Mouse (Mus musculus) retina, embryonic 14.5 days (tissue): Measurements from ENCODE around the gene Rpp25.
A peak's percentile ranks its signal among the peaks of the same experiment; 100 is the strongest.

ENCODE experiments used
- DNase-seq: peaks from one replicate; pipeline ENCODE4 v3.0.0-alpha.2; 2015; ENCODE audit warnings: low spot score

Rpp25 gene

GRCm38 (mm10) chr9:57521056-57521911 is 17.5 kb downstream of the Rpp25 start, which contains the start of gene Cox5a:
Gene Cox5a (plus strand): TSS chr9:57521274.
- DNase-seq: peak; percentile 92

- no peak for DNase-seq
These were observed 18.5 kb downstream of the Rpp25 start for GRCm38 (mm10) chr9:57522114-57522860.

GRCm38 (mm10) chr9:57522861-57523246 is 19.0 kb downstream of the Rpp25 start:
- no peak for DNase-seq

DNA sequence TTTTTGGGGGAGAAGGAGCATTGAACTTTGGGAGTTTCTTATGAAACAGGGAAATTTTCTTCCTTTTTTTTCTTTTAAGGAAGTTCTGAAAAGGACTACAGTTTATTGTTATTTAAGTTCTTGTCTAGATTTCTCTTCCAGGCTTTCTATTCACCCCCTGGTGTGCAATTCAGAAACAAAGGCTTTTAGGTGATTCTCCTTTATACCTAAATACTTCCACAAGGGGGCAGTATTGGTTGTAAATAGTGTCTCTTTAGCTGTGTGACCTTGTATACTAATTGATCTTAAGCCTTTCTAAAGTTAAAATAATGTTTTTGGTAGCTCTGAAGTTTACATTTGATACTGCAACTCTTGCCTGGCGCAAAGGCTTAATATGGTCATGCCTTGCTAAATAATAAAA is 19.9 kb downstream of the Rpp25 start:
- DNase-seq: peak; percentile 69

DNA sequence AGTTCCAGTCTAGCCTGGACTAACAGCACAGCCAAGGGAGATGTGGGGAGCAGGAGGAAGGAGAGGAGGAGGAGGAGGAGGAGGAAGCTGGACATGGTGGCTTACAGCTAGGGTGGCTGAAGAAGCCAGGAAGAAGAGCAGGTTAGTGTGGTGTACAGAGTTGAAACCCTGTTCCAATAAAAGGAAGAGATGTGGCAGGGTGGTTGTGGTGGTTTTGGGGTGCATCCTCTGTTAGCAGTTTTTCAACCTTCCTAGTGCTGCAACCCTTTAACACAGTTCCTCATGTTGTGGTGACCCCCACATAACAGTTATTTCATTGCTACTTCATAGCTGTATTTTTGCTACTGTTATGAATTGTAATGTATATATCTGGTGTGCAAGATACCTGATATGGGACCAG is 20.6 kb downstream of the Rpp25 start:
- no peak for DNase-seq

GRCm38 (mm10) chr9:57525516-57525915 is 21.7 kb downstream of the Rpp25 start:
- DNase-seq: no peak

DNA sequence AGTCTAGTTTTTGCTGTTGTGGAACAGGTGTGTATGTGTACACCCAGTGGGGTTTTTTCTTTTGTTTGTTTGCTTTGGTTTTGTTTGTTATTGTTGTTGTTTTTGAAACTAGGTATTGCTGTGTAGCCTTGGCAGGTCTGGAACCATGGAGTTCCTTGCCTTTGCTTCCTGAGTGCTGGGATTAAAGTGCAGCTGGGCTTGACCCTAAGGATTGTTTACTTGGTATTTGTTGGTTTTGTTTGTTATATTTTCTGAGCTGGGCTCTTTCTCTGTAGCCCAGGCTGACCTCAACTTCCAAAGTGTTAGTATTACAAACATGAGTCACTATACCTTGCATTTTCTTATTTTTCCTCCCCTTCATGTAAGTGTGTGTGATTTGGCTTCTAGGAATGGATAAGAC is 22.6 kb downstream of the Rpp25 start:
- DNase-seq: no peak

- DNase-seq: no peak
These were observed 28.1 kb downstream of the Rpp25 start for GRCm38 (mm10) chr9:57531946-57532345.

GRCm38 (mm10) chr9:57536362-57536761 is 32.5 kb downstream of the Rpp25 start:
- DNase-seq: no peak

GRCm38 (mm10) chr9:57537044-57537727 is 33.4 kb downstream of the Rpp25 start, which contains the start of gene Fam219b:
Gene Fam219b (plus strand): TSS chr9:57537528.
- DNase-seq: peak; percentile 90

DNA sequence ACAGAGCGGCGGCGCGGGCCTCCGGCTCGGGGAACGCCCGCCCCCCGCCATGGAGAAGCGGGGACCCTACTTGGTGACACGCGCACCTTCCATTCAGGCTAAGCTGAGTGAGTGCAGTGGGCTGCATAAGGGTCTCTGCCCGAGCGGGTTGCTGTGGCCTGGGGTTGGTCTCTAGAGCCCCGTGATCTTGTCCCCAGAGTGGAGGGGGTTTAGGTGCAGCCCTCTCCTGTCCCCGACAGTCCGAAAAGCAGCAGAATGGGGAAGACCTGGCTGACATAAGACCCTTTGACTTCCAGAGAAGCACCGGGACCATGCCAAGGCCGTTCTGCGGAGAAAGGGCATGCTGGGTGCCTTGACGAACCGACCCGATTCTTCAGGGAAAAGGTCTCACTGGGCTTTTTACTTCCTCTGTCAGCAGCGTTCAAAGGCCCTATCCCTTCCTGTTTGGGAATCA is 33.9 kb downstream of the Rpp25 start:
- DNase-seq: no peak

GRCm38 (mm10) chr9:57539550-57539949 is 35.7 kb downstream of the Rpp25 start:
- DNase-seq: no peak

DNA sequence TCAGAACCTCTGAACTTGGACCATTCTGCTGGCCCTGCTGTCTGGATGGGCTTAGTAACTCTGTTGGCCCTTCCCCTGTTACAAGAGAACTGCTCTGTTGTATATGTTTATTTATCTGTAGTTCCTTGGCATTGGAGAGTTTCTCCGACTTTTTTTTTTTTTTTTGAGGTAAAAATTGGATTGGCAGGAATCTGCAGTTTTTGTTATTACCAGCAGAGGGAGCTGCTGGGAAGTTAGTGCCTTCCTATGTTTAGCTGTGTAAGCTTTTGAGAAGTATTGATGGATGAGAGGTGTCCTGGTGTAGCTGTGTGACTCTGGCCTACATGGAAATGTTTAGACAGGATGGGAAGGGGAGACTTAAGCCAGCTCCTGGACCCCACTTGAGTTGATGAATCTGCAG is 37.5 kb downstream of the Rpp25 start:
- peak; percentile 87 for DNase-seq

DNA sequence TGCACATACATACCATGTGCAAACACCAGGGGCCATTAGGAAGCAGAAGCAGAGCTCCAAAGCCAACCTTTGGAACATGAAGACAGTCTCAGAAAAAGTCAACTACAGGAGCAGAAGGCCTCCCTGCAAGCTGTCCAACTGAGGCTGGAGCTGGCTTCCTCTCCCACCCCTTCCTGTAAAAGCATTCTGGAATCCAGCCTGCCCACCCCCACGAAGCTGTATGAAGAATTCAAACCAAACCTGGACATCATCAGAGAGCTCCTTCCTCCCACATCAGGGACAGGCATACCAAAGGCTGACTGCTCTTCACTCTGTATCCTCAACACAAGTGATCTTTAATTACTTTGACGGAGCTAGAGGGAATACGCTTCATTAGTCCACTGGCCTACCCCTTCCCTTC is 40.1 kb downstream of the Rpp25 start:
- no peak for DNase-seq

DNA sequence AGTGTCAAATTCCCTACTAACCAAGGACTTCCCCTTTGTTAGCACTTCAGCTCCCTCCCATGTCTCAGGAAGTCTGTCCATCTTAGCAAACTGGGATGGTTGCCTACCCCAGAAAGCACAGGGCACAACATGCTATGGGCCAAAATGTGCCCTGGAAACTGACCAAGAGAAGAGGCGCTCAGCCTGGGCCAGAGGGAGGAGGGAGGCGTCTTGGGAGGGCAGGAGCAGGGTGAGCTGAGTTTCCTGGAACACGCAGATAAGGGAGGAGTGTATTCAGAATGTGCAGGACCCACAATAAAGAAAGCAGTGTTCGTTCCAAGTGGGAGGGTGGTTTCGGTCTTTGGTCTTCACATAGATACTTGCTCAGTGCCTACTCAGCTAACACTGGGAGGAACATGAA is 43.5 kb downstream of the Rpp25 start:
- DNase-seq: no peak

DNA sequence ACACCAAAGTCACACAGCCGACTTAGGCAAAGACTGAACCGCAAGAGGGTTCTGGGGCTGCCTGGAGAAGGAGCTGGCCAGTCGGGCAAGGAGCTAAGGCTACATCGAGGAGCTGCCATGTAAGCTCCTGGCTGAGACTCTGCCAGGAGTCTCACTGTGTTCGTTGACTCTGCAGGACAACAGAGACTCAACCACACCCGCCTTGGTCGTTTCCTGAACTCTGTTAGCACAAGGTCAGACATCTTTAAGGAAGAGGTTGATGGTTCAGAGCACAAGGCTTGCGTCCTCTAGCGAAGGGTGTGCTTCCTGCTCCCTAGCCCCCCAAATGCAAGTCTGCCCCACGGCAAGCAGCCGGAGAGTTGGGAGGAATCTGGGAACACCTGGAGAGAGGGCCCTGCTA is 44.0 kb downstream of the Rpp25 start:
- DNase-seq: no peak

DNA sequence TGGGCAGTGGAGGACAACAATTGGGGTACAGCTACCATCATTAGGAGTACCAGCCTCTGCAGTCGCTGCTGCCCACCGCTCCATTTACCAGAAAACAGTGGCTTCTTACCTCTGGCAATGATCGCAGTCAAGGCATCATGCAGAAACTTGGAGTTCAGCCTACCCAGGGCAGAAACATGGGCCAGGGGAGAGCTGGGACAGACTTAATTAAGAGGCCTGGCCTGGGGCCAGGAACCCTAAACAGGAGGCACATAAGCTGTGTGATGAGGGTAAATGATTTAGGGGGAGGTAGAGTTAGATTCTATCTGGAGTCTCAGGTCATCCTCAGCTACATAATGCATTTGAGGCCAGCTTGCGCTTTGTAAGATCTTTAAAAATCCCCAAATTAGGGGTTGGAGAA is 45.4 kb downstream of the Rpp25 start:
- DNase-seq: no peak

- DNase-seq: no peak
These were observed 46.5 kb downstream of the Rpp25 start for GRCm38 (mm10) chr9:57550126-57550862.

GRCm38 (mm10) chr9:57552139-57552887 is 48.5 kb downstream of the Rpp25 start, which contains the start of gene Mpi:
Gene Mpi (minus strand): TSS chr9:57552763.
- DNase-seq: peak; percentile 80

- DNase-seq: no peak
These were observed 49.3 kb downstream of the Rpp25 start for GRCm38 (mm10) chr9:57553119-57553518.

- no peak for DNase-seq
These were observed 50.9 kb downstream of the Rpp25 start for GRCm38 (mm10) chr9:57554753-57555152.
